Mouse (Mus musculus): ENCODE data around the gene Nell1. TPM values are rescaled to one million over a fixed set of nuclear protein-coding genes. Genes with fewer than 3 reads are reported as not detected.

Nell1 gene
- polyA plus RNA-seq, 1 experiment from 2014 or later = 0.14 TPM

- H3K9me3 ChIP-seq (replicated peaks) = no peaks in the 10 kb centered on the region
- no peak overlapping the region for H3K4me3 ChIP-seq (replicated peaks)
- no peak overlapping the region for H3K9ac ChIP-seq
- no peak overlapping the region for H3K4me2 ChIP-seq
- ATAC-seq (ENCODE audit: insufficient read depth) = no peak
- H3K4me1 ChIP-seq (replicated peaks) = no peaks in the 10 kb centered on the region
- H3K36me3 ChIP-seq (replicated peaks) = no peaks in the 10 kb centered on the region
- H3K27ac ChIP-seq (replicated peaks) = no peak overlapping the region
- 64% methylated on average over 2 of the region's 2 CpGs for WGBS (ENCODE audit: insufficient replicate concordance)
- H3K27me3 ChIP-seq = no peaks in the 10 kb centered on the region
Measured at GRCm38 (mm10) chr7:49963764-49964163, 10.9 kb upstream of the Nell1 start.

- Histone ChIP-seq H3K27me3 (peaks cover 21% of the 10 kb centered on the region), H3K27ac (replicated peaks) (no peak overlapping the region), H3K9me3 (replicated peaks) (no peaks in the 10 kb centered on the region), H3K4me3 (replicated peaks) (no peak overlapping the region), H3K9ac (no peak overlapping the region), H3K4me2 (no peak overlapping the region), H3K36me3 (replicated peaks) (no peaks in the 10 kb centered on the region), H3K4me1 (replicated peaks) (no peaks in the 10 kb centered on the region)
- no peak for ATAC-seq (ENCODE audit: insufficient read depth)
- WGBS (ENCODE audit: insufficient replicate concordance) = 36% methylated on average over 4 of the region's 4 CpGs
Measured at GRCm38 (mm10) chr7:49969516-49969915, 5.1 kb upstream of the Nell1 start.

GRCm38 (mm10) chr7:49975441-49976121, 917 bp downstream of the Nell1 start:
- no peaks in the 10 kb centered on the region for H3K4me1 ChIP-seq (replicated peaks)

GRCm38 (mm10) chr7:49981511-49982227, 7.0 kb downstream of the Nell1 start:
- no peaks in the 10 kb centered on the region for H3K4me1 ChIP-seq (replicated peaks)
- H3K36me3 ChIP-seq (replicated peaks) = no peaks in the 10 kb centered on the region
- no peak overlapping the region for H3K9ac ChIP-seq
- peaks cover 17% of the 10 kb centered on the region for H3K27me3 ChIP-seq
- no peaks in the 10 kb centered on the region for H3K9me3 ChIP-seq (replicated peaks)
- ATAC-seq (ENCODE audit: insufficient read depth) = no peak
- H3K4me2 ChIP-seq = no peak overlapping the region
- no peak overlapping the region for H3K4me3 ChIP-seq (replicated peaks)
- no peak overlapping the region for H3K27ac ChIP-seq (replicated peaks)
- 17% methylated on average over 9 of the region's 9 CpGs for WGBS (ENCODE audit: insufficient replicate concordance)

More at GRCm38 (mm10) chr7:49975441-49976121, 917 bp downstream of the Nell1 start:
- H3K4me2 ChIP-seq = no peak overlapping the region
- H3K27me3 ChIP-seq = peaks cover 60% of the 10 kb centered on the region
- H3K9me3 ChIP-seq (replicated peaks) = no peaks in the 10 kb centered on the region
- no peak overlapping the region for H3K27ac ChIP-seq (replicated peaks)
- H3K9ac ChIP-seq = no peak overlapping the region
- 1% methylated on average over 40 of the region's 40 CpGs for WGBS (ENCODE audit: insufficient replicate concordance)
- H3K36me3 ChIP-seq (replicated peaks) = no peaks in the 10 kb centered on the region
- 0 out of 2 replicates have a peak overlapping the region, but pooled peaks have one; percentile 8 for H3K4me3 ChIP-seq (replicated peaks)
- ATAC-seq (ENCODE audit: insufficient read depth) = no peak

- H3K36me3 ChIP-seq (replicated peaks) = no peaks in the 10 kb centered on the region
- H3K27ac ChIP-seq (replicated peaks) = no peak overlapping the region
- no peaks in the 10 kb centered on the region for H3K27me3 ChIP-seq
- no peak overlapping the region for H3K9ac ChIP-seq
- no peaks in the 10 kb centered on the region for H3K9me3 ChIP-seq (replicated peaks)
- no peaks in the 10 kb centered on the region for H3K4me1 ChIP-seq (replicated peaks)
- H3K4me2 ChIP-seq = no peak overlapping the region
- WGBS (ENCODE audit: insufficient replicate concordance) = 25% methylated on average over 6 of the region's 6 CpGs
- no peak for ATAC-seq (ENCODE audit: insufficient read depth)
- no peak overlapping the region for H3K4me3 ChIP-seq (replicated peaks)
Measured at GRCm38 (mm10) chr7:49984698-49985097, 10.0 kb downstream of the Nell1 start.

GRCm38 (mm10) chr7:49985947-49986346, 11.3 kb downstream of the Nell1 start:
- WGBS (ENCODE audit: insufficient replicate concordance) = 90% methylated on average over 8 of the region's 8 CpGs
- Histone ChIP-seq H3K27me3 (no peaks in the 10 kb centered on the region), H3K4me3 (replicated peaks) (no peak overlapping the region), H3K9ac (no peak overlapping the region), H3K4me2 (no peak overlapping the region), H3K27ac (replicated peaks) (no peak overlapping the region), H3K9me3 (replicated peaks) (no peaks in the 10 kb centered on the region), H3K4me1 (replicated peaks) (no peaks in the 10 kb centered on the region), H3K36me3 (replicated peaks) (no peaks in the 10 kb centered on the region)
- ATAC-seq (ENCODE audit: insufficient read depth) = no peak

- Histone ChIP-seq H3K36me3 (replicated peaks) (no peaks in the 10 kb centered on the region), H3K27me3 (no peaks in the 10 kb centered on the region), H3K4me3 (replicated peaks) (no peak overlapping the region), H3K27ac (replicated peaks) (no peak overlapping the region), H3K4me1 (replicated peaks) (no peaks in the 10 kb centered on the region), H3K9ac (no peak overlapping the region), H3K9me3 (replicated peaks) (no peaks in the 10 kb centered on the region), H3K4me2 (no peak overlapping the region)
- 43% methylated on average over 4 of the region's 4 CpGs for WGBS (ENCODE audit: insufficient replicate concordance)
- ATAC-seq (ENCODE audit: insufficient read depth) = no peak
Measured at GRCm38 (mm10) chr7:49999321-49999720, 24.7 kb downstream of the Nell1 start.

GRCm38 (mm10) chr7:50005268-50005667, 30.6 kb downstream of the Nell1 start:
- ATAC-seq (ENCODE audit: insufficient read depth) = no peak
- H3K4me2 ChIP-seq = no peak overlapping the region
- H3K4me3 ChIP-seq (replicated peaks) = no peak overlapping the region
- H3K27me3 ChIP-seq = no peaks in the 10 kb centered on the region
- H3K9ac ChIP-seq = no peak overlapping the region
- H3K9me3 ChIP-seq (replicated peaks) = no peaks in the 10 kb centered on the region
- no peak overlapping the region for H3K27ac ChIP-seq (replicated peaks)
- WGBS (ENCODE audit: insufficient replicate concordance) = 33% methylated on average over 2 of the region's 2 CpGs
- no peaks in the 10 kb centered on the region for H3K4me1 ChIP-seq (replicated peaks)
- H3K36me3 ChIP-seq (replicated peaks) = no peaks in the 10 kb centered on the region

GRCm38 (mm10) chr7:50035187-50036153, 60.8 kb downstream of the Nell1 start:
- H3K4me2 ChIP-seq = no peak overlapping the region
- H3K4me1 ChIP-seq (replicated peaks) = no peaks in the 10 kb centered on the region
- H3K4me3 ChIP-seq (replicated peaks) = no peak overlapping the region
- no peak for ATAC-seq (ENCODE audit: insufficient read depth)
- no peaks in the 10 kb centered on the region for H3K27me3 ChIP-seq
- H3K27ac ChIP-seq (replicated peaks) = no peak overlapping the region
- H3K9ac ChIP-seq = no peak overlapping the region
- no peaks in the 10 kb centered on the region for H3K36me3 ChIP-seq (replicated peaks)
- no peaks in the 10 kb centered on the region for H3K9me3 ChIP-seq (replicated peaks)
- 57% methylated on average over 13 of the region's 13 CpGs for whole genome bisulfite sequencing (ENCODE audit: insufficient replicate concordance)

- WGBS (ENCODE audit: insufficient replicate concordance) = 30% methylated on average over 6 of the region's 6 CpGs
- Histone ChIP-seq H3K4me1 (replicated peaks) (no peaks in the 10 kb centered on the region), H3K4me2 (no peak overlapping the region), H3K4me3 (replicated peaks) (no peak overlapping the region), H3K36me3 (replicated peaks) (no peaks in the 10 kb centered on the region), H3K27ac (replicated peaks) (no peak overlapping the region), H3K9me3 (replicated peaks) (no peaks in the 10 kb centered on the region), H3K27me3 (no peaks in the 10 kb centered on the region), H3K9ac (no peak overlapping the region)
- ATAC-seq (ENCODE audit: insufficient read depth) = no peak
Measured at GRCm38 (mm10) chr7:50041112-50041511, 66.4 kb downstream of the Nell1 start.

GRCm38 (mm10) chr7:50050144-50050543, 75.5 kb downstream of the Nell1 start:
- no peak for ATAC-seq (ENCODE audit: insufficient read depth)
- H3K36me3 ChIP-seq (replicated peaks) = no peaks in the 10 kb centered on the region

More at GRCm38 (mm10) chr7:50050144-50050543, 75.5 kb downstream of the Nell1 start:
- H3K4me1 ChIP-seq (replicated peaks) = no peaks in the 10 kb centered on the region
- H3K27me3 ChIP-seq = no peaks in the 10 kb centered on the region
- H3K27ac ChIP-seq (replicated peaks) = no peak overlapping the region
- H3K9me3 ChIP-seq (replicated peaks) = no peaks in the 10 kb centered on the region
- H3K9ac ChIP-seq = no peak overlapping the region
- H3K4me2 ChIP-seq = no peak overlapping the region
- H3K4me3 ChIP-seq (replicated peaks) = no peak overlapping the region
- 67% methylated on average over 4 of the region's 4 CpGs for WGBS (ENCODE audit: insufficient replicate concordance)

Data from liver, embryonic 15.5 days (tissue).